Mouse (Mus musculus) intestine, embryonic 14.5 days (tissue): ENCODE measurements at regions not wholly inside any gene's neighbourhood (a gene's known extent, or its start where the extent isn't known, plus 50 kb on each side); places are given as distances from the start of the nearest gene placed in this dataset.

Source experiments
- ATAC-seq: fragments of 200-750 bp; cut with Nextera tagmentation; replicated peaks from 2 replicates; pipeline ENCODE4 v1.8.0; 2017; ENCODE audit warnings: low read depth, moderate number of reproducible peaks, moderate TSS enrichment, moderate library complexity; ENCODE audit not compliant: low FRiP score, low TSS enrichment
- DNase-seq: peaks from one replicate; pipeline ENCODE4 v3.0.0-alpha.2; 2018; ENCODE audit warnings: low spot score
- H3K27ac ChIP-seq: fragments of 300-500 bp; sonication (generic); 2 replicates; pipeline ENCODE4 v1.5.1; 2014; ENCODE audit warnings: low read depth, mild to moderate bottlenecking, control low read depth
- H3K27me3 ChIP-seq: fragments of 300-500 bp; sonication (generic); replicated peaks from 2 replicates; pipeline ENCODE4 v1.6.1; 2014; ENCODE audit warnings: low read length, control low read depth; ENCODE audit not compliant: control insufficient read depth, insufficient read depth
- H3K36me3 ChIP-seq: fragments of 300-500 bp; sonication (generic); 2 replicates; pipeline ENCODE4 v1.6.1; 2014; ENCODE audit warnings: low read length, control low read depth; ENCODE audit not compliant: control insufficient read depth, insufficient read depth
- H3K4me1 ChIP-seq: fragments of 300-500 bp; sonication (generic); replicated peaks from 2 replicates; pipeline ENCODE4 v1.6.1; 2014; ENCODE audit warnings: low read length, control low read depth, mixed read lengths; ENCODE audit not compliant: control insufficient read depth, insufficient read depth
- H3K4me2 ChIP-seq: fragments of 300-500 bp; sonication (generic); 2 replicates; pipeline ENCODE4 v1.6.1; 2014; ENCODE audit warnings: low read length
- H3K4me3 ChIP-seq: fragments of 300-500 bp; sonication (generic); 2 replicates; pipeline ENCODE4 v1.5.1; 2014; ENCODE audit warnings: low read depth, low read length, control low read depth, mixed read lengths
- H3K9ac ChIP-seq: fragments of 300-500 bp; sonication (generic); 2 replicates; pipeline ENCODE4 v1.6.1; 2014; ENCODE audit warnings: mild to moderate bottlenecking, low read length
- H3K9me3 ChIP-seq: fragments of 300-500 bp; sonication (generic); 2 replicates; pipeline ENCODE4 v1.6.1; 2016; ENCODE audit warnings: low read length, control low read depth; ENCODE audit not compliant: control insufficient read depth
- WGBS: fragments of 180-500 bp; shearing (Covaris S2); extraction: QIAGEN DNeasy Blood & Tissue Kit; methylation state at CpG from one replicate; pipeline ENCODE4 v1.1.7; 2014; 5-methylcytosine and 5-hydroxymethylcytosine counted together

DNA sequence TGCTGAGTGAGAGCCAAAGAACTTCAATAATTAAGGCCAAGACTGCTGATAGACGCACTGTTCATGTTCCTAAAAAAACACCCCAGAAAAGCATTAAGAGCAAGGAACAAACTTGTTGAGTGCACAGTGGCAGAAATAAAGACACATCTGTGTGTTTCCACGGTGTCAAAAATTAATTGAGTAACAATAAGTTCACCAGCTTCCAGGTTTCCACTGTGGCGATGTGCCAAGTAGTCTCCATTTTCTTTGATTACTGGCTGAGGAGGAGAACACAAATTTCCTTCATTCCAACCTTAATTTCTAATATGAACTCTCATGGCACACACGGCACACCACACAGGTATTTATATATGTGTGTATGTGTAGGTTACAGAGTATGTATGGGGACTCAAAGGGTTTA, 54.3 kb upstream of the Lrpap1 start:
- H3K27ac ChIP-seq = no peak overlapping the region
- 90% methylated on average over 4 of the region's 4 CpGs for WGBS
- H3K4me3 ChIP-seq = no peak overlapping the region
- H3K27me3 ChIP-seq = no peaks in the 10 kb centered on the region
- no peaks in the 10 kb centered on the region for H3K9me3 ChIP-seq
- DNase-seq = no peak
- no peaks in the 10 kb centered on the region for H3K36me3 ChIP-seq
- no peak overlapping the region for H3K9ac ChIP-seq
- peaks cover 9% of the 10 kb centered on the region for H3K4me1 ChIP-seq
- no peak for ATAC-seq
- no peak overlapping the region for H3K4me2 ChIP-seq

DNA sequence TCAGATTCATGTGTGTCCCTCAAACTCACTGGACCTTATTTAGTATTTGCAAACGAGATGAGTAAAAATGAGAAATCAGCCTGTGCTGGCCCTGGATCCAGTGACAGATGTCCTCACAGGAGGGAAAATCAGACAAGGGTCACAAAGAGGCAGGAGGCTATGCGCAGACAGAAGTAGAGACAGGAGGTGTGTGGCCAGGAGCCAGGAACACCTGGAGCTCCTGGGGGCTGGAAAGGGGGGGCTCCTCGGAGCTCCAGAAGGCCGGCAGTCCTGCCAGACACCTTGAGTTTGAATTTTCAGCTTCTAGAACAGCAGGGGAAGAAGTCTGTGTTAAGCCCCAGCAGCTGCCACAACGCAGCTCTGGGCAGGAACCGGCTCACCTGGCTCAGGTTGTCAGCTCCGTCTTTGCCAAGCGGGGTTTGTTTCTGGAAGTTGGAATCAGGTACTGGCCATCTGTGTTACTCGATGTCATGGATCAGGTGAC, 53.7 kb upstream of the Lrpap1 start:
- peaks cover 9% of the 10 kb centered on the region for H3K4me1 ChIP-seq
- no peak overlapping the region for H3K4me2 ChIP-seq
- no peaks in the 10 kb centered on the region for H3K36me3 ChIP-seq
- no peak overlapping the region for H3K27ac ChIP-seq
- H3K27me3 ChIP-seq = no peaks in the 10 kb centered on the region
- no peak overlapping the region for H3K9ac ChIP-seq
- no peak for DNase-seq
- no peak for ATAC-seq
- WGBS = 41% methylated on average over 9 of the region's 9 CpGs
- H3K9me3 ChIP-seq = no peaks in the 10 kb centered on the region
- no peak overlapping the region for H3K4me3 ChIP-seq

- Histone ChIP-seq H3K9ac (no peak overlapping the region), H3K36me3 (no peaks in the 10 kb centered on the region), H3K4me2 (no peak overlapping the region), H3K27me3 (no peaks in the 10 kb centered on the region), H3K4me1 (peaks cover 9% of the 10 kb centered on the region), H3K27ac (no peak overlapping the region), H3K4me3 (no peak overlapping the region), H3K9me3 (no peaks in the 10 kb centered on the region)
- DNase-seq (no peak), ATAC-seq (no peak)
- WGBS = 21% methylated on average over 8 of the region's 8 CpGs
These were observed 52.9 kb upstream of the Lrpap1 start for GRCm38 (mm10) chr5:35158346-35159047.

GRCm38 (mm10) chr5:35156371-35156770, 50.8 kb upstream of the Lrpap1 start:
- Histone ChIP-seq H3K27ac (no peak overlapping the region), H3K4me3 (no peak overlapping the region), H3K9ac (no peak overlapping the region), H3K36me3 (no peaks in the 10 kb centered on the region), H3K4me1 (peaks cover 9% of the 10 kb centered on the region), H3K27me3 (no peaks in the 10 kb centered on the region), H3K9me3 (0 out of 2 replicates have a peak, but pooled peaks cover 1% of the 10 kb centered on the region), H3K4me2 (no peak overlapping the region)
- no peak for DNase-seq
- 58% methylated on average over 7 of the region's 7 CpGs for WGBS
- ATAC-seq = no peak; the same call in 1 of the 2 replicates

GRCm38 (mm10) chr5:35155717-35156116, 50.2 kb upstream of the Lrpap1 start:
- peaks cover 9% of the 10 kb centered on the region for H3K4me1 ChIP-seq
- H3K9me3 ChIP-seq = 0 out of 2 replicates have a peak, but pooled peaks cover 2% of the 10 kb centered on the region
- ATAC-seq (no peak), DNase-seq (no peak)
- no peak overlapping the region for H3K4me3 ChIP-seq
- WGBS = 81% methylated on average over 3 of the region's 3 CpGs
- no peak overlapping the region for H3K9ac ChIP-seq
- H3K36me3 ChIP-seq = no peaks in the 10 kb centered on the region
- H3K27ac ChIP-seq = no peak overlapping the region
- no peak overlapping the region for H3K4me2 ChIP-seq
- no peaks in the 10 kb centered on the region for H3K27me3 ChIP-seq
